Mouse (Mus musculus): ENCODE data around the gene Mt1.

DNA sequence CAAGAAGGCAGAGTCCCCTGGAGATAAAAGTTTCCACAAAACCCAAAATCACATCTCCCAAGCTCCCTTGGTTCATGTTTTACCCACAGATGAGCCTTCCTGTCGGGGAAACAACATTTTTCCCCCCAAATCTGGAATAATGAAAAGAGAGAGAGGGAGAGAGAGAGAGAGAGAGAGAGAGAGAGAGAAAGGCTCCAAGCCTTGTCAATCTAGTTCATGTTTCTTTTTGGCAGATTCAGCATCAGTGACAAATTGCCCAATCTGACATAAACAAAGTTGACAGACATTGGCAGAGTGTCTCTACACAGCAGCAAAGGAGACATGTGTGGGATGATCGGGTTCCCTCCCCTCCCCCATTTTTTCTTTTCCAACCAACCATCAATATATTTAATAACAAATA lies 28.6 kb downstream of the Mt1 start:
- TF ChIP-seq CTCF (IDR thresholded peaks at IDR 0.05; ENCODE audit: extremely low read depth, insufficient read length, insufficient replicate concordance, low read depth, low read length) = no peak
- TF ChIP-seq POLR2A (IDR thresholded peaks at IDR 0.05; ENCODE audit: low read depth, low read length) = no peak

Measured in small intestine, adult 2 months (tissue).